Mouse (Mus musculus) brain, embryonic 14.5 days (tissue): ENCODE results near the gene Opcml.

ENCODE experiments used
- CTCF ChIP-seq: fragments of 200-500 bp; IDR thresholded peaks from 2 replicates; pipeline ENCODE4 v1.5.1; 2012; ENCODE audit warnings: inconsistent platforms, mild to moderate bottlenecking, moderate library complexity, borderline replicate concordance; ENCODE audit not compliant: insufficient read depth, insufficient read length; ENCODE audit errors: extremely low read depth
- POLR2A ChIP-seq: fragments of 200-500 bp; IDR thresholded peaks from 2 replicates; pipeline ENCODE4 v1.6.1; 2012; ENCODE audit warnings: mild to moderate bottlenecking, inconsistent platforms, borderline replicate concordance; ENCODE audit not compliant: poor library complexity, insufficient read depth, insufficient read length, severe bottlenecking; ENCODE audit errors: extremely low read depth

DNA sequence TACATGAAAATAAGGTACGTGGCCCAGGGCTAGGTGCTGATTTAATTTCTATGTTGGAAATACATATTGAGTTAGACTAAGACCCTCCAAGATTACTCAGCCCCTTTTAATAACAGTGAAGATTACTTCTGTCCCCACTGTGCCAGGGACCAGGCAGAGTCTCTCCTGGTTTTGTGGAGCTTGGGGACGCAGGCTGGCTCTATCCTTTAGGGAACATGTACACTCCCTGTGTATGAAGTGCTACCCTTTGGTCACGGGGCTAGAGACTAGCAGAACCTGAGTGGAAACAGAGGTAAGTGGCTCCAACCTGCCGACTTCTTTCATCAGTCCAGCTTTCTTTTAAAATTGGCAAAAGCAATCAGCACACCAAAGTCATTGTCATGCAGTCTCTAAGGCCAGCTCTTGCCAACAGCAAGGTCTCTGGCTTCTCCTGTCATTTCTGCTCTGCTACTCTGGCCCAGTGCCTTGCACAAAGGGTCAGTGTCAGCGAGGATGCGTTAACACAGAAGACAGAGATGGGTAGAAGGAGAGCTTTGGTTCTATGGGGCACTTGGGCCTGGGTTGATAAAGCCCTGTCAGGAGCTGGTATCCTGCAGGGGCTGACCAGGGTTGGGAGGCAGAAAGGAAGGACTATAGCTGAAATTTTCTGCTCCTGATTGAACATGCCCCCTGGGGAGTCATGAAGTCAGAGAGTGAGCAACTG is 9.1 kb upstream of the Opcml start:
- TF ChIP-seq POLR2A (no peak), CTCF (no peak)
